Mouse (Mus musculus): Measurements from ENCODE around the gene Myo6.
"Not testable (repeated sequence)": the region's sequence is repeated elsewhere in the genome, so short reads cannot be mapped to it uniquely, and the experiment has no call there.

Gene Myo6

DNA sequence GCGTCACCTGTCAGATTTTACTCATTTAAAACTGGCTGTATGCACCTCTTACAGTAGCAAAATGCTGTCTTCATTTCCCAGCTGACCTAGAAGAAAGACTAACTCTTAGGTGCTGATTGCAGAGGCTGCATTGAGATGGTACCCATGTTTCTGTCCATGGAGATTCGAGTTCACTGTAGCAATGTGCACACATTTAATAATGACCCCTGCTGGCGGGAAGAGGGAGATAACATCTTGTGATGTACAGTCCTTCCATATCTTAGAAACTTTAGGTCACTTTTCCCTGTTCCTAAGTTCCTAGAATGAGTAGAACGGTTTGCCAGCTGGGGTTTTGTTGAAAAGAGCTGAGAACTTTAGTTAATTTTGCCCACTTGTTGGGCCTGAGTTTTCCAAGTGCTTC lies 138.7 kb downstream of the Myo6 start:
- no peak for DNase-seq (ENCODE audit: low spot score)

DNA sequence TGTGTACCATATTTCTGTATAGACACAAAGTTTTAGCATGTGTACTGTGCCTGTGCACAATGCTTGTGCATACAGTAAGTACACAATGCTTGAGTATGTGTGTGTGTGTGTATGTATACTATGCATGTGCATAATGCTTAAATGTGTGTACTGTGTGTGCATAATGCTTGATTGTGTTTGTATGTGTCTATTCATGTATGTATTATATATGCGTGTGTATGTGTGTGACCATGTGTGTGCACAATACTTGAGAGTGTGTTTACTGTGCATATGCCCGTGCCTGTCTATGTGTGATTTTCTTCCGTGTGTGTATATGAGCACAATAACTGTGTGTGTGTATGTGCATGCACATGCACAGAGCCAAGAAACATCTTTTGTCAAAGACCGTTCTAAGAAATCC lies 141.6 kb downstream of the Myo6 start:
- DNase-seq (ENCODE audit: low spot score), result no peak

DNA sequence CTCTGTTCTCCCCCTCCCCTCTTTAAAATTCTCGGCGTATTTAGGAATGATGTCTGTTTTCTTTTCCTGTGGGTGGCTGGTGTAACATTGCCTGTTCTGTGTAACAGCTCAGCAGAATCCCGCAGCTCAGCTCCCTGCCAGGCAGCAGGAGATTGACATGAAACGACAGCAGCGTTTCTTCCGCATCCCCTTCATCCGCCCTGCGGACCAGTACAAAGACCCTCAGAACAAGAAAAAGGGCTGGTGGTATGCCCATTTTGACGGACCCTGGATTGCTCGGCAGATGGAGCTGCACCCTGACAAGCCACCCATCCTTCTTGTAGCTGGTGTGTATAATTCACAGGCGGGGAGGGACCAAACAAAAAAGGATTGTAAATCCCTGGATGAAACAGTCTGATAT lies 142.0 kb downstream of the Myo6 start:
- no peak for DNase-seq (ENCODE audit: low spot score)

DNA sequence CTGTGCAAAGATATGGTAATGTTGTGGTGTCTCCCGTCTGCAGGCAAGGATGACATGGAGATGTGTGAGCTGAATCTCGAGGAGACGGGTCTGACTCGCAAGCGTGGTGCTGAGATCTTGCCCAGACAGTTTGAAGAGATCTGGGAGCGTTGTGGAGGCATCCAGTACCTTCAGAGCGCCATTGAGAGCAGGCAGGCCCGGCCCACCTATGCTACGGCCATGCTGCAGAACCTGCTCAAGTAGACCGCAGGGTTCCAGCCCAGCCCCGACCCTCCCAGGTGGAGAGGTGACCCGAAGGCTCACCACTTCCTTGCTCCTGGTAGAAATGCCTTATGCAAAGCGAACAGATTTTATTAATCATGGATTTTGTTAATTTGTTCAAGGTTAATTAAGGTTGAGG lies 142.8 kb downstream of the Myo6 start:
- no peak for DNase-seq (ENCODE audit: low spot score)

DNA sequence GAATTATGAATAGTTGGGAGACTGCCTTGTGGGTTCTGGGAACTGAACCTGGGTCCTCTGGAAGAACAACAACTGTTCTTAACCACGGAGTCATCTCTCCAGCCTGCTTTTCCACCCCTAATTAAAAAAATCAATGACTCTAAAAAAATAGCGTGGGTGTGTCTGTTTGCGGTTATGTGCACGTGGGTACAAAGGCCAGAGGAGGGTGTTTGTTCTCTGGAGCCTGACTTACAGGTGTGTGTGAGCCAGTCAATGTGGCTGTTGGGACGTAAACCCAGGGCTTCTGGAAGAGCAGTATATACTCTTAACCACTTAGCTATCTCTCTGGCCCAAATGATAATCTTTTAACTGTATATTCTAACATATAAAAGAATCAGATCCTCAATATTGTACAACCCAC lies 148.8 kb downstream of the Myo6 start:
- no peak for DNase-seq (ENCODE audit: low spot score)

DNA sequence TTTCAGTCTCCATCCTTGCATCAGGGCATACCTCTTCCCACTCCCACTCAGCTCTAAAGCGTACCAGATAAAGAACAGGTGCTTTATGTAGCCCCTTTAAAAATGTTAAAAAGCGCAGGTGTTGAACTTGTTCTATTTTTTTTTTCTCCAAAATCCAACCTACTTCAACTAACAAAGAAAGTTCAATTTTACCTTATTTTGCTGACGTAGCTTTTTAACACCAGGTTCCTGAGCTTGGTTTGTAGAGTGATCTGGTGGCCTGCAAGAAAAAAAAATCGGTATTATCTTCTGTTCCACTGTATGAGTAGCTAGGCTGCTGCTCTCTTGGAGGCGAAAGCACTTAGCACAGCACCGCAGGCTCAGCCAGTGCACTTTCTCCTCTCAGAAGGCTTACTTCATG lies 151.1 kb downstream of the Myo6 start:
- DNase-seq (ENCODE audit: low spot score), result no peak

DNA sequence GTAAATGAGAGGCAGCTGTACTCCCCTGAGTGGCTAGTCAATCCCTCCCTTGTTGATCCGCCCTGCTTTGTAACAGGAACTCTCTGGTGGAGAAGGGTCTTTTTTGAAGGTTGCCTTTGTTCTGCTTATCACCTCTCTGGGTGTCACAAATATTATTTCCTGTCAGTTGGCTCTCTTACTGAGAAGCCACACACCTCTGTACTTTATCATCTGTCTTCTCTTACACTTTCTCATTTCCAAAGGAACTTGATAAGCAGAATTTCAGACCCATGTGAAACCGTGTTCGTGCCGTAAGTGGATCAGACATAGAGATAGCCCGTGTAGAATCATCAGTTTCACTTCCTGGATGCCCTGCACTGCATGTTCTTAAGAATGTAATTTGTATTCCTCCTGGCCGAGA lies 153.2 kb downstream of the Myo6 start:
- no peak for DNase-seq (ENCODE audit: low spot score)

DNA sequence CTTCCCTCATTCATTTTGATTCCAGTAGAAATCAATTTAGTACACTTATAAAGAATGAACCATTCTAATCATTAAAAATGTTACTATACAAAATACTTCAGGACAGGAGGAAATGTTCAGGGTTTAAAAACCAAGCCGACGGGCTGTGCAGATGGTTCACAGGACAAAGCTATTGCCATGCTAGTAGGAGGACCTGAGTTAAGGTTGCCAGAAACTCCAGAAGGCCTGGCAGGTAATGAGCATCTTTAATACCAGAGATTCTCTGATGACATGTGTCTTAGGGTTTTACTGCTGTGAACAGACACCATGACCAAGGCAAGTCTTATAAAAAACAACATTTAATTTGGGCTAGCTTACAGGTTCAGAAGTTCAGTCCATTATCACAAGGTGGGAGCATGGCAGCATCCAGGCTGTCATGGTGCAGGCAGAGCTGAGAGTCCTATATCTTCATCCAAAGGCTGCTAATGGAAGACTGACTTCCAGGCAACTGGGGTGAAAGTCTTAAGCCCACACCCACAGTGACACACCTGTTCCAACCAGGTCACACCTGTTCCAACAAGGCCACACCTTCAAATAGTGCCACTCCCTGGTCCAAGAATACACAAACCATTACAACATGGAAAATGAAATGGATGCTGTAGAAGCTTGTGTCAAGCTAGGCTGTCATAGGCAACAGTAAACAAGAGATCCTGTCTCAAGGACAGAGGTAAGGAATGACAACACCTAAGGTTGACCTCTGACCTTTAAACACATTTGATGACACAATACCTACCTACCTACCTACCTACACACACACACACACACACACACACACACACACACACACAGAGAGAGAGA lies 156.4 kb downstream of the Myo6 start:
- DNase-seq (ENCODE audit: low spot score), result not testable (repeated sequence)

DNA sequence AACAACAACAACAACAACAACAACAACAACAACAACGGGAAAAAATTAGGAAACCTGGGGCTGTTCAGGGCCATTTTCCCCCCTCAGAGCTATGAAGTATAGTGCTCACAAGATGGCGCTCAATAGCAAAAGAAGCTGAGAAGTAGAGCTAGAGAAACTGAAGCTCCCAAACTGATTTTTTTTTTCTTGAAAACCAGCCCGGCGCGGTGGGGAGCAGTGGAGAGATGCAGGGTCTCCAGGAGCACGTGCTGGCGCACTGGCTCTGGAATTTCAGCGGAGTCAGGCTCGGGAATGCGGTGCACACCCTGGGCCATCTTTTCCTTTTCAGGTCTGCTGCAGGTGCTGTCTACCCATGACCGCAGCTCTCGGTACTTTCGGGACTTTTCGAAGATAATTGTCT lies 167.3 kb downstream of the Myo6 start:
- peak; percentile 18 for DNase-seq (ENCODE audit: low spot score)

DNA sequence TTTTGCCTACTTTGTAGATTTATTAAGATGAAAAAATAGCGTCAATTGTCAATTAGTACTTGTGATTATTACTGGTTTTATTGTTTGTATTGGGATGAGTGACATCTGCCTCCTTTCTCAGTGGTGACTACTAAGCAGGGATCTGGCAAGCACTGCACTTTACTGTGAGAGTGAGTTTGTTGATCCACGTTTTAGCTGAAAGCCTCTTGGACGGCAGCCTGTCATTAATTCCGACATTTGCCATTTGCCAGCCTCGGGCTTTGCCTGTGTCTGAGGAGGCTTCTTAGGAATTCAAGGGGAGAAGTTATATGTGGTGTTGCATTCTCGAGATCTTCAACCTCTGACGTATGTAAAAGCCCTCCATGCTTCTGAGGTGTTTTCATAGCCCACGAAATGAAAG lies 168.6 kb downstream of the Myo6 start:
- no peak for DNase-seq (ENCODE audit: low spot score)

DNA sequence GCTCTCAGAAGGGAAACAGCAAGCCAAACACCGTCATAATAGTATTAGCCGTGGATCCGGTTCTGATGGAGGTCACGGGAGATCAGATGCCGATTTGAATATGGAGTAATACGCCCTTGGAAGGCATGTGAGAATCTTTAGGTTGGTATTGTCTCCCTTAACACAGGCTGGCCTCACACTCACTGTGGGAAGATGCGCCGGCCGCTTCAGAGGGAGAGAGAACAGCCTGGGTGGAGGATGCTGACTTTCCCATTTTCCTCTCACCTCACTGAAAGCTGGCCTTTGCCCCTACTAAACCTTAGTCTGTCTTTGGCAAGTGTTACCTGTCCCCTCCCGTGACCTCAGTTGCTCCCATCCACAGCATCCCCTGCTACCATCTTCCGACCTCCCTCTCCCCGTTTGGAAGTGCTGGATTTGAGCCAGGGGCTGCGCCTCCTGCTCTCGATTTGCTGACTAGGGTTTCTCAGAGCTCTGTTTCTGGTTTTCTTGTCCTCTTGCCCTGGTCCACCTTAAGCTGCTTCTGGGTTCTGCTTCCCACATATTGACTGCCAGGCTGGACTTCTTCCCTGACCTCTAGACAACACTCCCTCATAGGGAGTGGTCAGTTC lies 169.3 kb downstream of the Myo6 start:
- no peak for DNase-seq (ENCODE audit: low spot score)

DNA sequence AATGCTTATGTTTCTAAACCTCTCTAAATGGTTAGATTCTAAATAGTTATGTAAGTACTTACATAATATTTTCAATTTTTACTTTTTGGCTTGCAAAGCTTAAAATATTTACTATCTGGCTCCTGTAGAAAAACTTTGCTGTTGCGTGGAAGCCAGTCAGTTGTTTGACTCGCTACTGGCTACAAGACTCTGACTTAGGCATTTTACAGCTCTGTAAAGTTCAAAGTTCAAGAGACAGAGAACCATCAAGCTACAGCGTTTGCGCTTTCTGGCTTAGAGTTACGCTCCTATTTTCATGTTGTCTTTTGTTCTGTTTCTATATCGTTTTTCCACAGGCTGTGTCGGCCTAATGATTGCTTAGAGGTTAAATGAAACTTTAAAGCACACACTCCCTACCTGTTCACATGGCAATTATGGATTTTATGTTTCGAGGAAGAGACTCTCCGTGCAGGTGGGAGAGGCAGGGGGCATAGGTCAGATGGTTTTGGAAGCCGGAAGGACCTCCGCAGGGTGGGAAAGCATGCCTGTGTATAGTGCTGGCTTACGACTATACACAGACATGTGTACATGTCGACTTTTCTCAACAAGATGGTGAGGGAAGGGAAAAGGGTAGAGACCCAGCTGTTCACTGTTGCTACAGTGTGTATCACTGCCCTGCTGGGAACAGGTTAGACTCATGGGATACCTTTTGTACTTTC lies 171.0 kb downstream of the Myo6 start:
- DNase-seq (ENCODE audit: low spot score), result no peak

DNA sequence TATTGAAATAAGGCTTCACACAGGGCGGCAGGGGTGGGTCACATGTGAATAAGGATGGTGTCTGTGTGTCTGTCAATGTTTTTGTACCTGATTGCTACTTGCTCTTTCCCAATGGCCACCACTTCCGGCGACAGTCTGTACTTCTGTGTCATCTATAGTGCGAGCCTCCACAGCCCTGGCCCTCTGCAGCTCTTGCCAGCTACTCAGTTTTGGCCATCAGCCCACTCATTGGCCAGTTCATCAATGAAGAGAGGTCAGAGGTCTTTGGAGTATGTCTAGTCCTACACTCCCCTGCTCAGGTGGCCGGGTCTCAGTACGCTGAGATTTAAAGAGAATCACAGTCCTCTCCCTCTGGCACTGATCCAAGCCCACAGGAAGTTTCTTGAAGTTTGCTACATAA lies 173.2 kb downstream of the Myo6 start:
- DNase-seq (ENCODE audit: low spot score), result no peak

DNA sequence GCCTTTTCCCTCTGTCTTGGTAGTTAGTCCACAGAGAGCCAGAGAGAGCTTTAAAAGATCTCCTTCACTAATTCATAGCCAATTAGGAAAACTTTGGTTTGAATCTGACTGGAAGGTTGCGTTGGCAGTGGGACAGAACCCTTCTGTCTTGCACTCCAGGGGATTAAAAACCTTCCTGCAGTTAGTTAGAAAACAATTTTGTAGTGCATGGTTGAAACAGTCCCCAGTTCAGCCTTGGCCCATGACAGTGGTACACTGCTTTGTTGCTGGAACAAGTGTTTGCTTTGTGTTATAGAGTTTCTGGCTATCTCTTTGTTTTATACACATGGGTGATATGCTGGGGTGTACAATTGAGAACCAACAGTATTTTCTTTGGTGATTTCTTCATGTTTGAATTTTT lies 176.1 kb downstream of the Myo6 start:
- DNase-seq (ENCODE audit: low spot score), result no peak

DNA sequence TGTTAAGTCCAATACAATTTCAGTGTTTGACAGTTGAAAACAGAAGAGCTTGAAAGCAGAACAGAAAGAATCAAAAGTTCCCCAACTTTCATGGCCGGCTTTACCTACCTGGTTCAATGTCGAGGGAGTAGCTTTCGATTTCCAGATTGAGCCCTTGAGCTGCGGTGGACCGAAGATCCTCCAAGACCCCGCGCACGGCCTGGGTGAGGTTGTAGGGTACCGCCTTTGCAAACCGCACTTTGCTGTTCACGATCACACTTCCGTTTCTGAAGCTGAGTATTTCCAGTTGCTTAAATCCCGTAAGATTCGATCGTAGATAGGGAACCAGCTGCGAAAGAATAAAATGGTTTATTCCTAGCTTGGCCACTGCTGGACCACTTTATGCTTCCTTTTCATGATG lies 176.9 kb downstream of the Myo6 start:
- no peak for DNase-seq (ENCODE audit: low spot score)

DNA sequence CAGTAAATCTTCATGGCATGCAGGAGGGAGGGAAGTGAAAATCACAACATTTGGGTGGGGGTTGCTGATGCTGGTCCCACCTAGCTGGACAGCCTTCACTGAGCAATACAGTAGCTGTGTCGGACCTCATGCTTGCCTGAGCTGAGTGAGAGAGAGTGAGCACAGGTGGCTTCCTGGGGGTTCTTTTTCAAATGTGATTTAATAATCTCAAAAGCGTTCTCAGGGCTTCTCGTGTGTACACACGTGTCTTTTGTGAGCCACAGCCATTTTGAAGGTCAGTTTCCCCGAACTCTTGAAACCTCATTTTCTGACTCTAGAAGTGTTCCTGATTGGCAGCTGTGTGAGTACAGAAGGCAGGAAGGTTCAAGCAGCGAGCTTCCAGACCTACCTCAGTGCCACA lies 177.7 kb downstream of the Myo6 start:
- no peak for DNase-seq (ENCODE audit: low spot score)

DNA sequence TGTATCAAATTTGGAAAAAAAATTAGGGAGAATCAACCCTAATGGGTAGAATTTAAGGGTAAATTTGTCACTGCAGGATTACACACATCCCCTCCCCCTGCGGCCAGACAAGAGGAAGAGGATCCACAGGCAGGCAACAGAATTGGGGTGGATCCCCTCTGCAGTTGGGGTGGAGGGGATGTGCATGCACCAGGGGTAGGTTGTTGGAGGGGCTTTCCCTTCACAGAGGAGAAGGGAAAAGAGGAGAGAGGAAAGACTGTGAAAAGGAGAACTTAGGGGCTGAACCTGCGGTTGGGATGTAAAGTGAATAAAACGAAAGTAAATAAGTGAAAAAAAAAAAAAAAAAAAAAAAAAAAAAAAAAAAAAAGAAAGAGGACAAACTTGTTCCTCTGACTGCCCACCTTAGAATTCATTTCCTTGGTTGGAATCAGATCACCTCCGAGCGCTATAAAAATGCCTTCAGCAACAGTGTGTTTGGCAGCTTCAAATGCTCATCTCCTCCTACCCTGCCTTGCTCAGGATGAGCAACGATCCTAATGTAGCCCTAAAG lies 179.7 kb downstream of the Myo6 start:
- DNase-seq (ENCODE audit: low spot score), result no peak

DNA sequence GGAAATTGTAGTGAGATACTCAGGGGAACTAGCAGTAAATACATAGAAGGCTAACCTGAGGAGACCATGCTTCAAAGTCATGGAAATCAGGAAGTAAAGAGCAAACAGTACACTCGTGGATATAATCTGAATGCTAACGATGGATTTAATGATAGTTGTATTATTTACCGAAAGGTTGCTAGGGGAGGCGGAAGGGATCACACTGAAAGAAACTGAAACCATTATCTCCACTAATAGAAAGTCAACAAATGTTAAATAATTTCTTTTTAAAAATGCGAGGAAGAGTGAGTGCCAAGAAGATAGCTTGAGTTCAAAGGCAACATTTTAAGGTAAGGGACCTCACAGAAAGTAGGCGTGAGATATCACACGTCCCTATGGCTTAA lies 186.5 kb downstream of the Myo6 start:
- DNase-seq (ENCODE audit: low spot score), result no peak

DNA sequence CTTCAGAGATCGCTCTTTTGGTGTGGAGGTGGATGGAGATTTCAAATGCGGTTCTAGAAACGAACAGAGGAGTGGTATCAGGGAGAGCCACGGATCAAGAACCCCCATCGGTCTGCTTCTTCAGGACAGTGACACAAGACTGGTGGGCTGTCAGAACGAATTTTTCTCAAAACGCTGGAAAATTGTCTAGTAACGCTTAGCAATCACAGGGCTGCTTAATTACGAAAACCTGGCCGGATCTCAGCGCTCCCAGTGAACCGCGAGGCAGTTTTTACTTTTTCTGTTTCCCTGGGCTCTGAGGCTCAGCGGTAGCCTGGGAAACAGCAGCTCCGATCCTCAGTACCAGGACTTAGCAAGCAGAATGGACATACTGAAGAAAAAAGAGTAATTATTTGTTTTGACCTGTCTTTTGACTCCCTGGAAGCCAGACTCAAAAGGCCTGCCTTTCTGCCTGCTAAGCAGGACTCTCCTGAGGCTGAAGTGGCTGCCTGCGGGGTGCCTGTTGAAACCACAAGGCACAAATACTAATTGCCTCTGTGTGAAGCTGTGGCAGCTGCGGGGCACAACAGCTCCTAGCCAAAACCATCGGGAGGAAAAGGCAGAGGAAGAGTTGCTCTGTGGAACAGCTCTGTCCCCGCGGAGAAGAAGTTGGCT lies 187.0 kb downstream of the Myo6 start:
- no peak for DNase-seq (ENCODE audit: low spot score)

DNA sequence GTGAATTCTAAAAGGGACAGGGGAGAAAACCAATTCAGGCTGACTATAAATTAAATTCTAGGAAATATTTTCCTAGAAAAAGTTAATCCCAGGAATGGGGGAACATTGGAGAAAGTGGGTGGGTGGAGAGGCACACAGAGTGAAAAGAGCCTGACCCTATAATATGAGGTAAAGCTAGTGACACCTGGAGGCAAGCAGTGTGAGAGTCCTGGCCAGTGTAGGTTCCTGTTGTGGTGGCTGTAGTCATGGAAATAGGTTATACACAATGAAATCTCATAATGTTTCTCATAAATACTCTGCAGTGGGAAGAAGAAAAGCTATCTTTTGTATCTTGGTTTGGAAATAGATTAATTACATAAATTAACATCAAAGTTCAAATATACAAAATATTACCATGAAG lies 195.2 kb downstream of the Myo6 start:
- no peak for DNase-seq (ENCODE audit: low spot score)

All from testis, postnatal 14 days (tissue).